Mouse (Mus musculus) intestine, embryonic 15.5 days (tissue): ENCODE measurements at regions not wholly inside any gene's neighbourhood (a gene's known extent, or its start where the extent isn't known, plus 50 kb on each side); places are given as distances from the start of the nearest gene placed in this dataset.

Experiments used
- ATAC-seq: fragments of 200-750 bp; cut with Nextera tagmentation; 2 replicates; pipeline ENCODE4 v1.8.0; 2017; ENCODE audit warnings: moderate TSS enrichment, moderate library complexity
- H3K27ac ChIP-seq: fragments of 300-500 bp; sonication (generic); 2 replicates; pipeline ENCODE4 v1.5.1; 2015; ENCODE audit warnings: mild to moderate bottlenecking, inconsistent platforms
- H3K27me3 ChIP-seq: fragments of 300-500 bp; sonication (generic); replicated peaks from 2 replicates; pipeline ENCODE4 v1.6.1; 2015; ENCODE audit warnings: inconsistent platforms
- H3K36me3 ChIP-seq: fragments of 300-500 bp; sonication (generic); 2 replicates; pipeline ENCODE4 v1.6.1; 2015; ENCODE audit warnings: inconsistent platforms
- H3K4me1 ChIP-seq: fragments of 300-500 bp; sonication (generic); replicated peaks from 2 replicates; pipeline ENCODE4 v1.6.1; 2015; ENCODE audit warnings: inconsistent platforms
- H3K4me2 ChIP-seq: fragments of 300-500 bp; sonication (generic); replicated peaks from 2 replicates; pipeline ENCODE4 v1.6.1; 2015; ENCODE audit warnings: mild to moderate bottlenecking, inconsistent platforms
- H3K4me3 ChIP-seq: fragments of 300-500 bp; sonication (generic); replicated peaks from 2 replicates; pipeline ENCODE4 v1.5.1; 2015; ENCODE audit warnings: inconsistent platforms
- H3K9ac ChIP-seq: fragments of 300-500 bp; sonication (generic); 2 replicates; pipeline ENCODE4 v1.6.1; 2015; ENCODE audit warnings: inconsistent platforms
- H3K9me3 ChIP-seq: fragments of 300-500 bp; sonication (generic); 2 replicates; pipeline ENCODE4 v1.6.1; 2016; ENCODE audit warnings: inconsistent platforms
- WGBS: fragments of 180-500 bp; shearing (Covaris S2); methylation state at CpG from one replicate; pipeline ENCODE4 v1.1.7; 2015; 5-methylcytosine and 5-hydroxymethylcytosine counted together

GRCm38 (mm10) chr12:21512736-21513135 lies 95.3 kb upstream of the Ywhaq start:
- Histone ChIP-seq H3K27me3 (no peaks in the 10 kb centered on the region), H3K9ac (no peak overlapping the region), H3K4me3 (no peak overlapping the region), H3K9me3 (no peaks in the 10 kb centered on the region), H3K4me1 (no peaks in the 10 kb centered on the region), H3K36me3 (no peaks in the 10 kb centered on the region), H3K4me2 (no peak overlapping the region), H3K27ac (no peak overlapping the region)
- WGBS = 54% methylated on average over 2 of the region's 2 CpGs
- ATAC-seq = no peak

DNA sequence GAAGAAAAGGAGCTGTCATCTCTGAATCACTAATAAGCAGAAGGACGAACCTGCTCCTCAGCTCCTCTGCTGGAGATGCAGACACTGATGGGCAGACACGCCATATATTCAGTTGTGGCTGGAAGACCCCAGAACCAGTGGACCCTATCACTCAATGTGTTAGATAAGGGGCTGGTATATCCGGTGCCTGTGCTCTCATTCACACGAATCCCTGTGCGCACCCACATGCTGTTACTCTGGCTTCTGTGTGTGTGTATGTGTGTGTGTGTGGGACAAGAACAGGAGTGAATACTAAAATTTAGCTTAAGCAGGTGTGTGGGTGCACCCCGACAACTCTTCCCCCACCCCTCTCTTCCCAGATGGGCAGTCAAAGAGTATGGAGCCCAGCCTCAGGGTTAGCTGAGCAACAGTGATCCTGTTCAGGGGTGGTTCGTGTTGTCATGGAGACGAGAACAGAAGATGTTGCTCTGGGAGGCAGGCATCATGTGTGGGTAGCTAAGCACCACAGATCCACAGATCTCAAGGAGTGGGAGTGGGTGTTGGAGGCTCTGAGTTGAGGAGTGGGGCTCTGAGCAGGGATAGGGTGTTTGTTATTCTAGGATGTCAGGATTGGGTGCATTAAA lies 93.7 kb upstream of the Ywhaq start:
- Histone ChIP-seq H3K27ac (no peak overlapping the region), H3K9me3 (no peaks in the 10 kb centered on the region), H3K9ac (no peak overlapping the region), H3K4me3 (no peak overlapping the region), H3K27me3 (no peaks in the 10 kb centered on the region), H3K4me2 (no peak overlapping the region), H3K4me1 (no peaks in the 10 kb centered on the region), H3K36me3 (no peaks in the 10 kb centered on the region)
- no peak for ATAC-seq
- WGBS = 88% methylated on average over 8 of the region's 8 CpGs

GRCm38 (mm10) chr12:21507080-21507479 lies 89.6 kb upstream of the Ywhaq start:
- H3K4me3 ChIP-seq = no peak overlapping the region
- no peaks in the 10 kb centered on the region for H3K4me1 ChIP-seq
- WGBS = 34% methylated on average over 1 of the region's 1 CpGs
- no peak overlapping the region for H3K4me2 ChIP-seq
- H3K27me3 ChIP-seq = no peaks in the 10 kb centered on the region
- no peak overlapping the region for H3K9ac ChIP-seq
- H3K27ac ChIP-seq = no peak overlapping the region
- no peaks in the 10 kb centered on the region for H3K9me3 ChIP-seq
- ATAC-seq = no peak
- no peaks in the 10 kb centered on the region for H3K36me3 ChIP-seq

- Histone ChIP-seq H3K9me3 (no peaks in the 10 kb centered on the region), H3K4me2 (no peak overlapping the region), H3K4me1 (no peaks in the 10 kb centered on the region), H3K27me3 (no peaks in the 10 kb centered on the region), H3K4me3 (no peak overlapping the region), H3K27ac (no peak overlapping the region), H3K36me3 (no peaks in the 10 kb centered on the region), H3K9ac (no peak overlapping the region)
- no peak for ATAC-seq
- WGBS = 70% methylated on average over 6 of the region's 6 CpGs
Measured at GRCm38 (mm10) chr12:21505731-21506368, 88.4 kb upstream of the Ywhaq start.

DNA sequence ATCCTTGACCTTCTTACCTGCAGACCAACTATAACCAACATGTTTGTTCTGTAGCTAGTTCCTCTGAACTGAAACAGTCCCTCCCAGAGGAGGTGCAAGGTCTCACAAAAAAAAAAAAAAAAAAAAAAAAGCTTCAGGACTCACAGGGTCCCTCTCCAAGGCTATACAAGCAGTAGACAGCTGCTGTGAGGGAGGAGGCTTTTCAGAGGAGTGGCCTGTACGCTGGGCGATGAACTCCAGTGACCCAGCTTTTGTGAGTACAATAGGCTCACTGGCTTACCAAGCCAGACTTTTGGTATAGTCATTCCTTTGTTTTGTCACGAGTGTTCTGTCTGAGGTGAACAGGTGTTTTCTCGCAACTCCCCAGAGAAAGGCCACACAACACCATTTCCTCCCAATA lies 85.8 kb upstream of the Ywhaq start:
- 69% methylated on average over 4 of the region's 4 CpGs for WGBS
- H3K9me3 ChIP-seq = no peaks in the 10 kb centered on the region
- H3K27ac ChIP-seq = no peak overlapping the region
- no peak overlapping the region for H3K9ac ChIP-seq
- no peaks in the 10 kb centered on the region for H3K36me3 ChIP-seq
- no peaks in the 10 kb centered on the region for H3K4me1 ChIP-seq
- H3K4me3 ChIP-seq = no peak overlapping the region
- ATAC-seq = no peak
- no peak overlapping the region for H3K4me2 ChIP-seq
- H3K27me3 ChIP-seq = no peaks in the 10 kb centered on the region

DNA sequence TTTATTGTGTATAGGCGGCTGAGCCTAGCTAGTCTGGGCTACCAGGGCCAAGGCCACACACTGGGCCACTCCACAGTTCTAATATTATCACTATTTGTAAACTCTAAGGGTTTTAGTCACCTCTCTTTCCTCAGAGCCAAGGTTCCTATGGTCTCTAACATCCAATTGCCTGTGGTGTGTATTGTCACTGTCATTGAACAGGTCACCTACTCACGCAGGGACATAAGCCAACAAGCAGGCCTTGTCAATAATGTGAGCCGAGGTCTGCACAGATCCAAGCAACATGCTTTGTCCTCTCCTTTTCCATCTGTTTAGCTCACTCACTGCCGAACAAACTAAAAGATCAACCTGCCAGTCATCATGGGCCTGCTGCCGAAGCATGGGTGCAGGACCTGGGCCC lies 79.5 kb upstream of the Ywhaq start:
- ATAC-seq = no peak
- H3K4me3 ChIP-seq = no peak overlapping the region
- no peak overlapping the region for H3K4me2 ChIP-seq
- no peak overlapping the region for H3K9ac ChIP-seq
- 70% methylated on average over 5 of the region's 5 CpGs for WGBS
- H3K9me3 ChIP-seq = no peaks in the 10 kb centered on the region
- H3K27me3 ChIP-seq = no peaks in the 10 kb centered on the region
- H3K4me1 ChIP-seq = peaks cover 3% of the 10 kb centered on the region; the same call in 1 of the 2 replicates
- no peaks in the 10 kb centered on the region for H3K36me3 ChIP-seq
- no peak overlapping the region for H3K27ac ChIP-seq

DNA sequence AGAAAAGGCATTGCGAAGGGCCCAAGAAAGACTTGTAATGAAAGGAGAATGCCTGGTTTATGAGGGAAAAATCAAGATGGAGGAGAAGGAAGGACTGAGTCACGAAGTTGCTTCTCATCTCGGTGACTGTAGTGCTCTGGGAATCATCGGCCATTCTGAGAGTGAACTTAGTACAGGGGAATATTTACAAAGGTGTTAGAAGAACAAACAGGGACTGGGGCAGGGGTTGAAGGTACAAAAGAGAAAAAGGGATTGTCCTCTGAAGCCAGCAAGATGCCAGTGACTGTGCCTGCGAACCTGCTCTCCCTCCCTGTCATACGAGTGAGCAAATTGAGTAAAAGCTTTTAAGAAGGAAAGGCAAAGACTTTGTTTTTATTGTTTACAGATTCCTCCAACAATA lies 78.1 kb upstream of the Ywhaq start:
- peak; percentile 34; the same call in 1 of the 2 replicates for ATAC-seq

DNA sequence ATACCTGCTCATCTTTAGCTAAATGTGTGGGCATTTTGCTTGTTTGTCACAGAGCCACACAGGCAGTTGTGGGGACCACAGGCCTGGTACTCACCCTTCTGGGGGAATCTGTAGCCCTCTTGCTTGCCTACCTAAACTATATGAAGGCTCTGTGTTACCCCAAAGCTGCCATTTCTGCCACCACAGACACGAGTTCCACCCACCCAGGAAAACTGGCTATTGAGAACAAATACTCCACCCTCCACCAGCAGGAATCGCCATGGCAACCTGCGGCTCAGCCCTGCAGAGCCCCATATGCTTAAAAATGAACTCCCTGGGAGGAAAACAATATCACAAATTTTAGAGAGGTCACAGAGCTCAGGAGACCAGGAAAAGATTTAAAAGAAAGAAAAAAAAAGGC lies 76.0 kb upstream of the Ywhaq start:
- no peak overlapping the region for H3K4me2 ChIP-seq
- 44% methylated on average over 3 of the region's 3 CpGs for WGBS
- no peaks in the 10 kb centered on the region for H3K27me3 ChIP-seq
- no peak overlapping the region for H3K9ac ChIP-seq
- H3K27ac ChIP-seq = no peak overlapping the region
- H3K4me1 ChIP-seq = peaks cover 3% of the 10 kb centered on the region; the same call in 1 of the 2 replicates
- H3K9me3 ChIP-seq = no peaks in the 10 kb centered on the region
- no peaks in the 10 kb centered on the region for H3K36me3 ChIP-seq
- no peak for ATAC-seq
- H3K4me3 ChIP-seq = no peak overlapping the region

More for the DNA sequence above, 78.1 kb upstream of the Ywhaq start:
- Histone ChIP-seq H3K4me2 (no peak overlapping the region), H3K4me3 (no peak overlapping the region), H3K4me1 (peaks cover 3% of the 10 kb centered on the region; the same call in 1 of the 2 replicates), H3K9me3 (no peaks in the 10 kb centered on the region), H3K9ac (no peak overlapping the region), H3K27ac (no peak overlapping the region), H3K27me3 (no peaks in the 10 kb centered on the region), H3K36me3 (no peaks in the 10 kb centered on the region)
- WGBS = 62% methylated on average over 6 of the region's 6 CpGs

GRCm38 (mm10) chr12:21492549-21493291 lies 75.3 kb upstream of the Ywhaq start:
- Histone ChIP-seq H3K4me3 (no peak overlapping the region), H3K9me3 (no peaks in the 10 kb centered on the region), H3K36me3 (no peaks in the 10 kb centered on the region), H3K27ac (no peak overlapping the region), H3K9ac (no peak overlapping the region), H3K4me2 (no peak overlapping the region), H3K4me1 (peaks cover 3% of the 10 kb centered on the region; the same call in 1 of the 2 replicates), H3K27me3 (no peaks in the 10 kb centered on the region)
- 53% methylated on average over 8 of the region's 8 CpGs for WGBS
- ATAC-seq = peak; percentile 76

- 84% methylated on average over 2 of the region's 2 CpGs for WGBS
- H3K27me3 ChIP-seq = no peaks in the 10 kb centered on the region
- H3K9me3 ChIP-seq = no peaks in the 10 kb centered on the region
- H3K4me3 ChIP-seq = no peak overlapping the region
- no peak overlapping the region for H3K4me2 ChIP-seq
- H3K36me3 ChIP-seq = no peaks in the 10 kb centered on the region
- H3K4me1 ChIP-seq = no peaks in the 10 kb centered on the region
- H3K27ac ChIP-seq = no peak overlapping the region
- no peak for ATAC-seq
- H3K9ac ChIP-seq = no peak overlapping the region
Measured at GRCm38 (mm10) chr12:21481644-21482043, 64.2 kb upstream of the Ywhaq start.

DNA sequence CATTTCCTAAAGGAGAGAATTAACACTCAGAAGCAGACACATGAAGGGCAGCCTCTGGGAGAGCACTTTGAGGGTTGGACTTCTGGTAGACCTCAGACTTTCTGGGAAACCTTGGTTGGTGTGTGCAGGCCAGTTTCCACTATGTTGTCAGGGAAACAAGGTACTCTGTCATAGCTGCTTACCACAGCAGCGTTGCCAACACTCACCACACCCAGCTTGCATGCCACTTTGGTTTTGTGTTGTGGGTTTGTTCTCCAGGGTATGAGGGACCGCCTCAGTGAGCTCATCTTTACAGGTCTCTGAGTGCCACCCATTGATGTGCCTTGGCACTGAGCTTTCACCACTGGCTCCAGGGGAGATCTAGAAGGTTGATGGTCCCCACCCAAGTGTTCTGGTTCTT lies 62.8 kb upstream of the Ywhaq start:
- Histone ChIP-seq H3K9ac (no peak overlapping the region), H3K4me3 (no peak overlapping the region), H3K4me1 (no peaks in the 10 kb centered on the region), H3K4me2 (no peak overlapping the region), H3K36me3 (no peaks in the 10 kb centered on the region), H3K27me3 (no peaks in the 10 kb centered on the region), H3K9me3 (no peaks in the 10 kb centered on the region), H3K27ac (no peak overlapping the region)
- WGBS = 87% methylated on average over 2 of the region's 2 CpGs
- ATAC-seq = no peak

GRCm38 (mm10) chr12:21479251-21479650 lies 61.8 kb upstream of the Ywhaq start:
- H3K4me2 ChIP-seq = no peak overlapping the region
- no peak overlapping the region for H3K9ac ChIP-seq
- no peaks in the 10 kb centered on the region for H3K27me3 ChIP-seq
- no peaks in the 10 kb centered on the region for H3K36me3 ChIP-seq
- no peak overlapping the region for H3K4me3 ChIP-seq
- no peaks in the 10 kb centered on the region for H3K4me1 ChIP-seq
- 44% methylated on average over 1 of the region's 1 CpGs for WGBS
- no peaks in the 10 kb centered on the region for H3K9me3 ChIP-seq
- no peak overlapping the region for H3K27ac ChIP-seq
- no peak for ATAC-seq
